Mouse (Mus musculus) megakaryocyte, embryonic 14.5 days (primary cell): Measurements from ENCODE around the gene Exd1.

Source experiments
- FLI1 ChIP-seq: IDR thresholded peaks from 2 replicates; pipeline ENCODE4 v1.6.1; 2012; ENCODE audit warnings: low read length, inconsistent platforms, mixed read lengths
- GATA1 ChIP-seq: IDR thresholded peaks from 3 replicates; pipeline ENCODE4 v1.6.1; 2012; ENCODE audit warnings: mixed read lengths, low read length, inconsistent platforms, borderline replicate concordance

DNA sequence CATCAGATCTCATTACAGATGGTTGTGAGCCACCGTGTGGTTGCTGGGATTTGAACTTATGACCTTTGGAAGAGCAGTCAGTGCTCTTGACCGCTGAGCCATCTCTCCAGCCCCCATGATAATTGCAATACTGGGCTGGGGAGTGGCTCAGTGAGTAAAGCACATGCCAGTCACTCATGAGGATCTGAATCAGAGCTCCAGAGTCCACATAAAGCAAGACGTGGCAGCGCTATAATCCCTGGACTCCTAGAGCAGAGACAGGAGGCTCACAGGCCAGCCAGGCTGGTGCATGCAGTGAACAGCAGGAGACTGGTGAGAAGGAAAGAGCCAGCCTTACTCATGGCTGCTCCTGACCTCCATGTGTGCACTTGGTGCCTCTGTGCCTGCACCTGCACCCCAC is 22.0 kb downstream of the Exd1 start:
- TF ChIP-seq GATA1 (no peak), FLI1 (no peak)
